In the genomic region with DNA sequence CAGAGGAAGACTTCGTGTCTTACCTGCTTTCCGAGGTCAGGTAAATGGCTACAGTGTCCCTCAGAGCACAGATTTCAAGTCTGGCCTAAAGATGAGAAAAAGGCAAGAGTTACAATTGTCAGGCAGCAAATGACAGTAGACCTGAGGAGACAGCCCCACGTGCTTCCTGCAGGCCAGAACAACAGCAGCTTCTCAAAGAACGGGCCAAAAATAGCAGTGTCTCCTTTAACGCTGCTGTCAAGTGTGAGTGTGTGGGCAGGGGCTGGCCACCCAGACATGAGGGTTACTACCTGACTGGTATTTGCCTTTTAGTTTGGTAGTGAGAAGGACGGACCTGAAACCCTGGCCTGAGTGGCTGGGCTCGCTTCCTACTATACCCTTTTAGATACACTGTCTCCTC, we compare ENCODE assay signal across 17 mouse cellular contexts.
"Had no signal": no experiment of that assay in that cellular context is flagged by ENCODE, and none has a peak within 500 bp of the region (broad histone marks: within the 10 kb centered on the region; RNA-seq: fewer than 3 reads in every experiment).

No protein-coding gene starts in this region.

- DNase-seq: kidney, adult 2 months; kidney, postnatal 14 days; left cerebral cortex, postnatal 4 days; lung, adult 2 months; lung, postnatal 4 days; right cerebral cortex, postnatal 14 days; thymus, adult 18-20 months; thymus, postnatal 25 days had no signal

- H3K4me3 ChIP-seq: intestine, embryonic 15.5 days; kidney, embryonic 15.5 days; limb, embryonic 13.5 days; midbrain, embryonic 12.5 days; myocyte; neural tube, embryonic 12.5 days had no signal

- H3K9me3 ChIP-seq: intestine, embryonic 15.5 days; kidney, embryonic 15.5 days; limb, embryonic 13.5 days; megakaryocyte, embryonic 14.5 days; midbrain, embryonic 12.5 days; neural tube, embryonic 12.5 days had no signal

- H3K27ac ChIP-seq: intestine, embryonic 15.5 days; kidney, embryonic 15.5 days; limb, embryonic 13.5 days; liver, embryonic 14.5 days; midbrain, embryonic 12.5 days; neural tube, embryonic 12.5 days had no signal

- ATAC-seq: intestine, embryonic 15.5 days; lung, postnatal 0 days had no signal

- H3K27me3 ChIP-seq: intestine, embryonic 15.5 days; kidney, embryonic 15.5 days; limb, embryonic 13.5 days; megakaryocyte, embryonic 14.5 days; midbrain, embryonic 12.5 days; neural tube, embryonic 12.5 days had no signal

- H3K4me1 ChIP-seq: intestine, embryonic 15.5 days; kidney, embryonic 15.5 days; midbrain, embryonic 12.5 days; neural tube, embryonic 12.5 days had no signal

- H3K4me2 ChIP-seq: intestine, embryonic 15.5 days; kidney, embryonic 15.5 days; limb, embryonic 13.5 days; midbrain, embryonic 12.5 days; neural tube, embryonic 12.5 days had no signal

- H3K9ac ChIP-seq: intestine, embryonic 15.5 days; kidney, embryonic 15.5 days; limb, embryonic 13.5 days; liver, embryonic 14.5 days; midbrain, embryonic 12.5 days; neural tube, embryonic 12.5 days had no signal
